Mouse (Mus musculus): ENCODE results near the gene Msrb1.

The Msrb1 gene

GRCm38 (mm10) chr17:24745526-24746497, 9.4 kb downstream of the Msrb1 start:
- DNase-seq = peak; percentile 89

- no peak for DNase-seq
These were observed 10.5 kb downstream of the Msrb1 start for GRCm38 (mm10) chr17:24746986-24747385.

- DNase-seq = no peak
These were observed 15.1 kb downstream of the Msrb1 start for GRCm38 (mm10) chr17:24751528-24751927.

- DNase-seq = peak; percentile 71
These were observed 16.3 kb downstream of the Msrb1 start, which contains the start of gene Hs3st6 for GRCm38 (mm10) chr17:24752415-24753394. Gene Hs3st6 (plus strand): TSS chr17:24752988.

- DNase-seq = no peak
These were observed 21.0 kb downstream of the Msrb1 start for GRCm38 (mm10) chr17:24757394-24757793.

- DNase-seq = no peak
These were observed 24.7 kb downstream of the Msrb1 start for GRCm38 (mm10) chr17:24761121-24761520.

GRCm38 (mm10) chr17:24765016-24765905, 28.8 kb downstream of the Msrb1 start:
- DNase-seq = no peak

GRCm38 (mm10) chr17:24766266-24766875, 29.9 kb downstream of the Msrb1 start:
- DNase-seq = peak; percentile 49

- DNase-seq = no peak
These were observed 32.7 kb downstream of the Msrb1 start for GRCm38 (mm10) chr17:24769146-24769545.

GRCm38 (mm10) chr17:24773241-24773640, 36.8 kb downstream of the Msrb1 start:
- DNase-seq = no peak

GRCm38 (mm10) chr17:24775173-24775572, 38.7 kb downstream of the Msrb1 start:
- DNase-seq = no peak

- DNase-seq = no peak
These were observed 40.6 kb downstream of the Msrb1 start for GRCm38 (mm10) chr17:24777073-24777472.

- no peak for DNase-seq
These were observed 44.4 kb downstream of the Msrb1 start for GRCm38 (mm10) chr17:24780821-24781220.

GRCm38 (mm10) chr17:24792190-24792589, 55.7 kb downstream of the Msrb1 start:
- no peak for DNase-seq

Data from kidney, adult 18-20 months (tissue).